Mouse (Mus musculus) layer of hippocampus, adult 9-11 months (tissue): ENCODE results near the gene Cnr2.
"Not testable (repeated sequence)": the region's sequence is repeated elsewhere in the genome, so short reads cannot be mapped to it uniquely, and the experiment has no call there.

Source experiments
- DNase-seq: peaks from one replicate; pipeline ENCODE4 v3.0.0; 2022

Gene Cnr2

DNA sequence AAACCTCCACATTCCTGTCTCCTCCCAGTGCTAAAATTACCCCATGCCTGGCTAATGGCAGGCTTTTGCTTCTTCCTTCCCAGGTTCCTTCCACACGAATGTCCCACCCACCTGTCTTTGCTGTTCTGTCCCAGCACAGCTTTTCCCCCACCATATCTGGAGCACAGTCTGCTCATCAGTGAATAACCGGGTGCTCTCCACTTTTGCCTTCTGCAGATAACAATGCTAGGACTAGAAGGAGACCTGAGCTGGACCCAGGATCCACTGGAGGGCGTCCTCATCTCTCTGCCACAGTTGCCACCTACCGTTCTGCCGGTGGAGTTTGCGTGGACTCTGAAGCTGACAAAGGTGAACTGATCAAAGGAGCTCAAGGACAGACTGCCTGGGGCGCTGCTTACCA, 43.7 kb downstream of the Cnr2 start:
- DNase-seq, result no peak

DNA sequence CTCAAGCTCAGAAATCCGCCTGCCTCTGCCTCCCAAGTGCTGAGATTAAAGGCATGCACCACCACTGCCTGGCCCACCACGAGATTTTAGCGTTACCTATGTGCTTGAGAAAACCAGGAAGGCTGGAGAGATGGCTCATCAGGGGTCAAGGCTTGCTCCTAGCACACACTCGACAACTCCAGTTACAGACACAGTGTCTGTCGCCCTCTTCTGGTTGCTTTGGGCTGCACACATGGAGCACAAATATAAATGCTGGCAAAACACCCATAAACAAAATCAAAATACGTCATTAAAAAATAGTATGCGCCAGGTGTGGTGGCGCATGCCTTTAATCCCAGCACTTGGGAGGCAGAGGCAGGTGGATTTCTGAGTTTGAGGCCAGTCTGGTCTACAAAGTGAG, 45.8 kb downstream of the Cnr2 start:
- not testable (repeated sequence) for DNase-seq

DNA sequence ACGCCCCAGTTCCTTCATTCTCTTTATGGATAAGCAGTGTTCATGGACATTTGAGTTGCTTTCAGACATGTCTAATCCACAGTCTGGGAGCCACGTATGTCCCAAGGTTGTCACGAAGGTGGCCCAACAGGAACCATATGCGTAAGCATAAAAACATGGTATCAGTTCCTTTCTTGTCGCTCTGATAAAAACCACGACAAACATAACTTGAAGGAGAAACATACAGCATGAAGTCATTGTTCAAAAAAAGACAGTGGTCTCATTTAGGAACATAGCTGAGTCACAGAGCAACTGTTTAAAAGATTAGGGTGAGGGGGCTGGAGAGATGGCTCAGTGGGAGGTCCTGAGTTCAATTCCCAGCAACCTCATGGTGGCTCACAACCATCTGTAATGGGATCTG, 47.0 kb downstream of the Cnr2 start:
- DNase-seq, result no peak

DNA sequence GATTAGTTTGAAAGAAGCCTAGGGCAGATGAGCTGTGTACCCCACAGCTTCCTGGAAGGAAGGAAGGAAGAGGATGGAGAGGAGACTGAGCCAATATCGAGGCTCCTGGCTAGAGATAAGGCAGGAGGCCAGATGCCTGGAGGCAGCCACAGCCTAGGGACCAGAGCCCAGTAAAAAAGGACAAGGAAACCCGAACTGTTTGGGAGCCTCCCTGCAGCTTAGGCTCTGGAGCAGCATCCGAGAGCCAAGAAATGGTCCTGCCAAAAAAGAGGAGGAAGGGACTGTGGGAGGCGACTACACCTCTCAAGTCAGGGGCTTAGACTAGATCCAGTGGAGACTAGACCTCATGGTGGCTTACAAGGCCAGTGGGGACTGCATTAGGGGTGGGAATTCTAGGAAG, 48.2 kb downstream of the Cnr2 start:
- DNase-seq, result no peak

DNA sequence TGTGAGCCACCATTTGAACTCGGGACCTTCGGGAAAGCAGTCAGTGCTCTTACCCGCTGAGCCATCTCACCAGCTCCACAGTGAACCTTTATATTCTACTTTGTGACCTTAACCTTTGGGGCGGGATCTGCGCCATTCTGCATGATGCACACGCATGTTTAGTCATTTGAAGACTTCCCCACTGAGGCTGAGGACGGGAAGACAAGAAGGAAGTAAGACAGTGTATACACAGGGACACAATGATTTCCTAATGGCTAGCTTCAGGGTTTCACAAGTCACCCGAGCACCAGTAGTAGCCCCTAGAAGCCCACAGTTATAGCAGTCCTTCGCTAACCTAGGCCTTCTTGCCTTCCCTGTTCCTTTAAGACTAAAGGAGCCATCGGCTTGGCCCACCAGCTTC, 50.5 kb downstream of the Cnr2 start:
- DNase-seq, result no peak

DNA sequence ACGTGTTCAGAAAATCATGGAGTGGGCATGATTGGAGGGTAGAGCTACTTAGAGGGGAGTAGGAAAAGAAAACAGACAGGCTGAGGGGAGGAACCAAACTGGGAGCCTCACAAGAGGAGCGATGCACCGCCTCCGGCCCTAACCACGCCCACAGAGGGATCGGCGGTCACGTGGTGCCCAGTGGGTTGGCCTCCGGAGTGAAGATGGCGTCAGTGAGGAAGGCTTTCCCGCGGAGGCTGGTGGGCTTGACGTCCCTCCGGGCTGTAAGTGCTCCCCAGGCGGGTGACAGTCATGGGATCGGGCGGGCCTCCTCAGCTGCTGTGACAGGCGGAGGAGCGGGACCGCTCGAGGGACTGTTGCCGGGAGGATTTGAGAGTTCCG, 51.1 kb downstream of the Cnr2 start, which contains the start of gene Hmgcl:
Gene Hmgcl (plus strand): TSS at position 171 of the 381 bp plus-strand sequence.
- DNase-seq, result peak; percentile 95

DNA sequence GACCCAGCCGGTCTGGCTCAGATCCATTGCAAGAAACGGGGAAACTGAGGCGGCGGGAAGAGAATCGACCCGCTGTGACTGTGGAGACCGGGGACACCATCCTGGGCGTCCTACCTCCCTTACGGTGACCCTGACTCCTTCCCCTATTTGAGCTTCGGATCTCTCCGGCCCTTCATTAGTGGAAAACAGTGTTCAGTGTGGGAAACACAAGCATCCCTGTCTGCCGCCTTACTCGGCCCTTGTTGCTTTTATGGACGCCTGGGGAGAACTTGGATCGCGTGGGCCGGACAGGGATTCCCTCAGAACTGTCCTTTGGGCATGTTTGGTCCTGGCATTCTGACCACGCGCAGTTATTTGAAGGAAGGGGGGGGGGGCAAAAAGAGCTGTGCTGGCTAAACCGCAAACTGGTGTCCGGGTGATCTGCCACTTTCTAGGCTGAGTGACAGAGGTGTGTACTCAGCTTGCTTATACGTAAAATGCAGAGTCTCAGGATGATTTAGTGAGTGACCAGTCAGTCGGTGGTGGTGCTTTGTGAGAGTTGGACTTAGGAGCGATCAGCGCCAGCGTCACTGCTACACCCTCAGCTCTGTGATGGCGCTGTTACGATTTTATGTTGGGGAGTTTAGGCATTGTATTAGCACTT, 51.6 kb downstream of the Cnr2 start:
- no peak for DNase-seq

DNA sequence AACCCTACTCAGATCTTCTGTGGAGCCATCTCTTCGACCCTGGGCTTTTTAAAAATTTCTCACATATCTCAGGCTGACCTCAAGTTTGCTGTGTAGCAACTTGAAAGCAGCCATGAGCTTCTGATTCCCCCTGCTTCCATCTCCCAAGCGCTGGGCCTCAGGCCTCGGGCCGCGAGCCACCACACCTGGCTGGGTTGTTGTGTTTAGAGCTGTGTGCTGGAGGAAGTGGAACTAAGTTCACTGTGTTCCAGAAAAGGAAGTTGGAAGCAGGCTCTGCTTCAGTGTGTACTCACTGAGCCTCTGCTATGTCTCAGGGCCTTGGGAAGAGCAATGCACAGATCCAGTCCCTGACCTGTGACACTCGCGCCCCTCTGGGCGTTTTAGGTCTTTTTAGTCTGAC, 52.9 kb downstream of the Cnr2 start:
- no peak for DNase-seq

DNA sequence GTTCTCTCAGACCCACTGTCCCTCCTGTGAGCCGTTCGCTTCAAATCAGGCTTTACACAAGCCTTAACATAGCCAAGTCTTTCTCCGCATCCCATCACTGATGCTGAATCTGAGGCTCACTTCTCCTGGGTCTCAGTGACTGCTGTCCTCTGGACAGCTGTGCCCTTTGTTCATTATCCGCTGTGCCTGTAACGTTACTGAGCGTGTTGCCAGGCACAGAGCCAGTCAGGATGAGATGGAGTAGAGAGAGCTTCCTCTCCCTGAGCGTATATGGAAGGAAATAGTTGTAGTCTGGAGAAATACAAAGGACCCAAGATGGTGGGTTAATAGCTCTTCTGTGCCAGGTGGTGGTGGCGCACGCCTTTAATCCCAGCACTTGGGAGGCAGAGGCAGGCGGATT, 54.3 kb downstream of the Cnr2 start:
- no peak for DNase-seq

DNA sequence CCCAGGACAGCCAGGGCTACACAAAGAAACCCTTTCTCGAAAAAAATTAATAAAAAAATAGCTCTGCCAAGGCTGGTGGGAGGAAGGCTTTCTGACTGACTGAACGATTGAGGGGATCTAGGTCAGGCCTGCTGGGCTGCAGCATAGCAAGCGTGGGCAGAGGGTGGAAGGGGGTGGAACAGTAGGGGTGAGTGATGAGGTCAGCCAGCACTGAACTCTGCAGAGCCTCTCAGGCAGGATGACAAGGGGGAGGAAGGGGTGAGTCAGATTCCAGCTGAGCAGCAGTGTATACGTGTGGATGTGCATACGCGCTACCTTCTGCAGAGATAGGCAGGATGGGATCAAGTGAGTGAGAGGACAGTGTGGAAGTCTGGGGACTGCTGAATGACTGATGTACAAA, 54.7 kb downstream of the Cnr2 start:
- DNase-seq, result no peak

DNA sequence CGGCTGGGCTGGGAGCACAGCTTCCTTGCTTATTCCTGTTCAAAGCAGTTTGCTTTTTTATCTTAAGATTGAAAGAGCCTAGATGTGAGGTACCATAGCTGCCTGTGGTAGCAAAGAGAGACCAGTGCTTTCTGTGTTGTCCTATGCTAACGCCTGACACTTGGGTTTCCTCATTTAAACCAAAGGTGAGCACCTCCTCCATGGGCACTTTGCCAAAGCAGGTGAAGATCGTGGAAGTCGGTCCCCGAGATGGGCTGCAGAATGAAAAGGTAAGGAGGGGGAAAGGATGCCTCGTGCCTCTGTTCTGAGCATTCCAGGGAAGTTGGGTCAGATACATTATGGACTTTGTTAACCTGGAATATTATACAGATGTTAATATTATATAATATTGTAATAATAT, 55.2 kb downstream of the Cnr2 start:
- DNase-seq, result no peak

DNA sequence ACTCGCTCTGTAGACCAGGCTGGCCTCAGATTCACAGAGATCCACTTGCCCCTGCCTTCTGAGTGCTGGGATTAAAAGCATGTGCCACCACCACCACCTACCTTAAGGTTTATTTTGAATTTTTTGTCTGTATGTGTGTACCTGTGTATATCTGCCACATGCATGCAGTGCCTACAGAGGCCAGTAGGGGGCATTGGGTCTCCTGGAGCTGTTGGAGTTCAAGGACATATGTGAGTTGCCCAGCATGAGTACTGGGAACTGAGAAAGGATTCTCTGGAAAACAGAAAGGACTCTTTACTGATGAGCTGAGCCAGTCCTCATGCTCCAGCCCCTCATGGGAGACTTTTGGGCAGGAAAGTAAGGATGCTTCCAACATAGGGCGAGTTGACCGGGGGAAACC, 56.3 kb downstream of the Cnr2 start:
- no peak for DNase-seq

DNA sequence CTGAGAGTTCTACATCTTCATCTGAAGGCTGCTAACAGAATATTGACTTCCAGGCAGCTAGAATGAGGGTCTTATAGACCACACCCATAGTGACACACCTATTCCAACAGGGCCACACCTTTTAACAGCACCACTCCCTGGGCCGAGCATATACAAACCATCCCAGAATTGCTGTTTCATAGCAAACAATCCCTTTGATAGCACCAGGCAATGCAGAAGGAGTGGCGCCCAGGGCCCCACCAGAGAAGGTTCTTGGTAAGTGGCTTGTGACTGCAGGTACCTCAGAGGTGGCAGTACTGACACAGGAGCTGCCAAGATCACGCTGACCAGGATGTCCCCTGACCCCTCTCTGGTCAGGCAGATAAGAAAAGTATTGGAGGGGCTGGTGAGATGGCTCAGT, 58.0 kb downstream of the Cnr2 start:
- DNase-seq, result no peak

DNA sequence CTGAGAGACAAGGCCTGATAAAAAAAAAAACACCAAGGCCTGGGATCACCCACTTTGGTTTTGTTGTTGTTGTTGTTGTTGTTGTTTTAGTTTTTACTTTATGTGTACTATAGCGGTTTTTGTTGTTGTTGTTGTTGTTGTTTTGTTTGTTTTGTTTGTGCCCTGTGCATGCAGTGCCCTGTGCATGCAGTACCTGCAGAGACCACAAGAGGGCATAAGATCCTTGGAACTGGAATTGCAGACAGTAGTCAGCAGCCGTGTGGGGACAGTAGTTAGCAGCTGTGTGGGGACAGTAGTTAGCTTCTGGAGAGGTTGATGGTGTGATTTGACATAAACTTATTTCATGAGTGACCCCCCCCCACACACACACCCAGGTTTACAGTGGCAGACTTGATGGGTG, 59.0 kb downstream of the Cnr2 start:
- DNase-seq, result no peak

DNA sequence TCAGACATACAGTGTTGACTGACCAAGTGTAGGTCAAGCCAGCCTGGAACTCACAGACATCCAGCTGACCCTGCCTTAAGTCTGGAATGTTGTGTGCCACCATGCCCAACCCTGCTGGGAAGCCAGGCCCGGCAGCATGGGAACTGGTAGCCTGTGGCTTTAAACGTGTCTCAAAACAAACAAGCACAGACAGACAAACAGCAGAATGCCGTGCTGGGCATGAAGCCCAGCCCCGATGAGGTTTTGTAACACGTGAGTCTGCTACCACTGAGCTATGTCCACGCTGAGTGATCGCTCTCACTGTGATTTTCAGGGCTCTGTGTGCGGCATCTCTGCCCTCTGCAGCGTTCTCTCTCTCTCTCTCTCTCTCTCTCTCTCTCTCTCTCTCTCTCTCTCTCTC, 60.7 kb downstream of the Cnr2 start:
- DNase-seq, result no peak

DNA sequence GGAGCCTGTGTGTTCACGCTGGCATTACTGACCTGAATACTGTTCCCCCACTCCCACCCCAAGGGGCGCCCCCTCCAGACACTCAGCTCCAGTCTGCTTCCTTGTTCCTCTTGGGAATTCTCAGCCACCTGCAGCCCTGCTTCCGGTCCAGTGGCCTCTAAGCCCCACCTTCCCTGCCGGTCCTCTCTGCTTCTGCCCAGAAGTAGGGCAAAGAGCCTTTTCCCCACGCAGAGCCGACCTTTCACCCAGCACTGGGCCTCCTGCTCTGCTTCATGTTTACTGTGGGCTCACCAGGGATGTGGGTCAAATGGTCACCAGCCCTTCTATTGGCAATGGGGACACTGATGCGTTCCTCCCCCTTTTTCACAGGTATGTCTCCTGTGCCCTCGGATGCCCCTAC, 63.2 kb downstream of the Cnr2 start:
- DNase-seq, result no peak

DNA sequence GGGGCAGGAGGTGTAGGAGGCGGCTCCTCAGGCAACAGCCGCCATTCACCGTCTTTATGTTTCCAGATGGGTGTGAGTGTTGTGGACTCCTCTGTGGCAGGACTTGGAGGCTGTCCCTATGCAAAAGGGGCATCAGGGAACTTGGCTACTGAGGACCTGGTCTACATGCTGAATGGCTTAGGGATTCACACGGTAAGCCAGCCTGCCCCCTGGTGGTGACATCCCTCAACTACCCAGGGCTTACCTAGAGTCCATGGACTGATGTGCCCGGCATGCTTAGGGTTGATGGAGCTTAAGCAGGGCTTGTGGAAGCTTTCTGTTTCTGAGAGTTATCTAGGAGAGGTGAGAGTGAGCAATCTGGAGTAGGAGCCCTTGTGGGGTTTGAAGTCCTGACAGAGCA, 65.5 kb downstream of the Cnr2 start:
- DNase-seq, result peak; percentile 77

DNA sequence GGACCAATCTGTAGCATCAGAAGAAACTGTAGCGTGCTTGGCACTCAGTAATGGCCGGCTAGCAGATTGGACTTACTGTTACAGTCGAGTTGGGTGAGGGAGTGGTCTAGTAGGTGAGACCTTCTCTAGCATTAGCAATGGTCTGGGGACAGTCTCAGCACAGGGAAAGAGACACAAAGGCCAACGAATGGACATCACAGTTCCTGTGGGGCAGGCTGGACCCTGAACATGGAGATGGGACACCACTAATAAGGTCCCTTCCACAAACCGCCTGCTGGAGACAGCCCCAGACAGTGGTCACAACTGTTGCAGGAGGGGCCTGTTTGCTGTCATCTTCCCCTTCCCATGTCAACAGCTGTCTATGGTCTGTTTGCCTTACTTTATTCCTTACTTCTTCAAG, 66.5 kb downstream of the Cnr2 start:
- no peak for DNase-seq

DNA sequence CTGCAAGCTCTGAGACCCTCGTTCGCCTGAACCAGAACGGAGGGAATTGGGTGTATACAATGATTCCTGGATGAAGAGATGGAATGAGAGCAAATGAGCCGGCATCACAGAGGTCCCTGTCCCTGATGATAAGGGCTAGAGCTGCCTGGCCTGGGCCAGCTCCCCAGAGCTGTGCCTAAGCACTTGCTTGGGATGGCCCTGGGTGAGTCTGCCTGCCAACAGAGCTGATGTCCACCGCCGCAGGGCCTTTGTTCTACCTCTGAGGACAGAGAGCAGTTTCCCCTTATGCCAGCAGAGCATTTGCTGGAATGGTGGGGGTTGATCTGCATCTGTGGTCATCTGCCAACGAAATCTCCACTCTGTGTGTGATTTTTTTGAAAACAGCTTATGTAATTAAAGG, 67.0 kb downstream of the Cnr2 start:
- DNase-seq, result no peak

DNA sequence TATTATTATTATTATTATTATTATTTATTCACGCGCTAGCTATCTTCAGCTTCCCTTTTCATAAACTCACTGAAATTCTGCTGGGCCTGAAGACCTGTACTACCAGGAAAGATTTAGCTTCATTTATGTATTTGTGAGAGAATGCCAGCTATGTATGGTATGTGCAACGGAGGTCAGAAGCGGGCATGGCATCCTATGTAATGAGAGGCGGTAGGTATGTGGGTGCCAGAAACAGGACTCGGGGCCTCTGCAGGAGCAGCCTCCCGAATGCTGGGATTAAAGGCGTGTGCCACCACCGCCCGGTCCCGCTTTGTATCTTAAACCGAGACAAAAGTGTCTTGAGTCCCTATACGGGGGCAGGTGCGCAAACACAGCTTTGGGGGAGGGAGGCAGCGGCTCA, 67.8 kb downstream of the Cnr2 start:
- no peak for DNase-seq

DNA sequence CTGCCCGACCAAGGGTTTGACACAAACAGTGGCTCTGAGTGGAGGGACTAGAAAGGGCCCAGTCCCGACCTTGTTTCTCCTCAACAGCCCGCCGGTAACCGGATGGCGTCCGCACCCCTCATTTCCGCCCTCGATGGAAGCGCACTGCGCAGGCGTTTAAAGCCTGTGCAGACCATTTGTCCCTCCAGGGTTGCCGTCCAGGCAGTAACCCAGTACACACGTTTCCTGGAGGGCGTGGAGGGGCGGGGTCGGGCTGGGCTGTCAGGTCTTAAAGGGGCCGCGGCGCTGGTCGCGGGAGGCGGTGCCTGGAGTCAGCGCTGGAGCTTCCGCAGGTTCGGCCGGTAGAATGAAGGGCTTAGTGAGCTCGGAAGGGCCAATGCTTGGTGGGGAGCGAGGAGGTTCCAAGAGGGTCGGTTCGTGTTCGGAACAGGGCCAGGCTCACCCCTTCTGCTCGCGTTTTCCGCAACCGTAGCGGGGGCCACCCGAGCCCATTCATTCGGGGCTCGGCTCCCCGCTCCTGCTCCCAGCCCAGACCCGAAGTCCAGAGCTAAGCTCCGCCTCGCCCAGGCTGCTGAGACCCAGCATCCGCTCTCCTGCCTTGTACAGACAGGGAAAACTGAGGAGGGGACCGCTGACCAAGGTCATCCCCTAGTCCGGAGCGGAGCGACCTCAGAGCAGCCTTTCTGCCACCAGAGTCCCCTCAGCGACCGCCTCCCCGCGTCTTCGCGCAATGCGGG, 68.4 kb downstream of the Cnr2 start, which contains the start of gene Gale:
Gene Gale (plus strand): TSS at position 271 of the 737 bp plus-strand sequence.
- peak; percentile 95 for DNase-seq

DNA sequence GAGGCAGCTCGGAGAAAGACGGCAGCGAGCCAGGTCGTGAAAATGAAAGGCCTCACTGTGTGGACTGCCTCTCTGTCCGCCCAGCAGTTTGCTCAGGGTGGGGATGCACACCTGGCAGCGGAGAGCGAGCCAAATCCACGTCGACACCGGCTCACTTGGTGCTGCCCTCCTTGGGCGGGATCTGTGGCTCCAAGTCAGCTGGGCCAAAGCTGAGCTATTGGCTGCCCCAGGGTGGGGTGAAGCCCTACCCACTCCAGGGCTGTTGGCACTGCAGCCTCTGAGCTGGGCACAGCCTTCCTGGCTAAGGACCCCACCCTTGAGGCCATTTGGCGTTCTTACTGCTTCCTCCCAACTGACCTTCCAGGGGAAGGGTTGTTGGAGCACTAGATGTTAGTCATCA, 69.2 kb downstream of the Cnr2 start:
- DNase-seq, result peak; percentile 59

DNA sequence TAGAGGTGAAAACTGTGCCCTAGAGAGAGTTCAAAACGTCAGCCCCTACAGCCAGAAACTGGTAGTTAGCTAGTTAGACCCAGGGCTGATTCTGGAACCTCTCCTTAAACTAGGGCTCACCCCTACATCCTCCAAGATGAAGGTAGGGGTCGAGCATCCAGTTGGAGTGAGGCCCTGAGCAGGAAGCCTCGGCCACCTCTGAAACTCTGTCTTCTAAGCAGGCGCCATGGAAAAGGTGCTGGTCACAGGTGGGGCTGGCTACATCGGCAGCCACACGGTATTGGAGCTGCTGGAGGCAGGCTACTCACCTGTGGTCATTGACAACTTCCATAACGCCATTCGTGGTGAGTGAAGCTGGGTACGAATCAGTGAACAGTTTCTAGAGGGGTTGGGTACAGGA, 69.9 kb downstream of the Cnr2 start:
- DNase-seq, result no peak

DNA sequence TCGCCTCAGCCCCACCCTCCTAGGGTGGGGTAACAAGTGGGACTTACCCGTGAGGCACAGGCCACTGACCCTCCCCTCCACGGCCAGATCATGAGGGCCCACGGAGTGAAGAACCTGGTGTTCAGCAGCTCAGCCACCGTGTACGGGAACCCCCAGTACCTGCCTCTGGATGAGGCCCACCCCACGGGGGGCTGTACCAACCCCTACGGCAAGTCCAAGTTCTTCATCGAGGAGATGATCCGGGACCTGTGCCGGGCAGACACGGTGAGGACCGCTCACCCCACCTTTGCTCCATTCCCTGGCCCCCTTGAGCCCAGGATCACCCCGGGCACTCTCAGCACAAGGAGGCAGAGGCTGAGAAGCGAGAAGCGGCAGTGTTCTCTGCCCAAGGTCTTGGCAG, 71.1 kb downstream of the Cnr2 start:
- no peak for DNase-seq
